21 mouse cellular contexts compared by ENCODE assay signal in the genomic region with DNA sequence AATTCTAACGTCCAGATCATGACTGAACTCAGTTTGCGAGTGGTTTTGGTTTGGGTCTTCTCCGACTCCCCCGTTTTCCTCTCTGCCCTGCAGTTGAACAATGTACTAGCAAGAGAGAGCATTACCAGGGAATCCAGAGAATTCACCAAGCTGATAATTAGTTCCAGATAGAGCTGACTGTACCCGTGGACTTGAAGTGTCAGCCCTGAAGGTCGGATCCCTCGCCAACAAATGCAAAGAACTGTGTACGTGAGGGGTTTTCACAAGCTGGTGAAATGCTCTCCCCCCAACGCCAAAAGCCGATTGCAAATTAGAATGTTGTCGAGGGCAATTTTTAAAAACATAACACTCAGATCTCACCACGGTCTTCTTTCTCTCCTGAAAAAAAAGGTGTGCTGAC. TPM values are rescaled to one million over a fixed set of nuclear protein-coding genes. Genes with fewer than 3 reads are reported as not detected.
DNase-seq lines count a peak whose midpoint lies in the region; ATAC-seq and TF ChIP-seq lines count a peak whose summit lies in the region.
"Had no signal": no experiment of that assay in that cellular context is flagged by ENCODE, and none has a peak within 500 bp of the region (broad histone marks: within the 10 kb centered on the region; RNA-seq: fewer than 3 reads in every experiment).

No protein-coding gene starts in this region.

- peak overlapping the region; percentile 88 for H3K27ac ChIP-seq in heart, embryonic 12.5 days (ENCODE audit: poor library complexity, severe bottlenecking)
- H3K27ac ChIP-seq in embryonic facial prominence, embryonic 11.5 days (replicated peaks; ENCODE audit: low read depth, low read length): no peak overlapping the region
- H3K27ac ChIP-seq in heart, postnatal 0 days (ENCODE audit: low read depth): peak overlapping the region; percentile 97
- no peak overlapping the region for H3K27ac ChIP-seq in stomach, postnatal 0 days (replicated peaks)
- no peak overlapping the region for H3K27ac ChIP-seq in liver, postnatal 0 days (ENCODE audit: low read depth)
- H3K27ac ChIP-seq: embryonic facial prominence, embryonic 15.5 days; gastrocnemius, adult 2 months; hindbrain, embryonic 15.5 days; kidney, postnatal 0 days; liver, embryonic 12.5 days had no signal

- no peak overlapping the region for H3K4me3 ChIP-seq in heart, embryonic 12.5 days
- no peak overlapping the region for H3K4me3 ChIP-seq in embryonic facial prominence, embryonic 11.5 days (ENCODE audit: low read depth, low read length)
- H3K4me3 ChIP-seq in heart, postnatal 0 days (ENCODE audit: low read depth, low read length): no peak overlapping the region
- H3K4me3 ChIP-seq in stomach, postnatal 0 days (ENCODE audit: low read depth, low read length): no peak overlapping the region
- no peak overlapping the region for H3K4me3 ChIP-seq in liver, postnatal 0 days (ENCODE audit: low read depth, low read length)
- H3K4me3 ChIP-seq: embryonic facial prominence, embryonic 15.5 days; forebrain, embryonic 10.5 days; gastrocnemius, adult 2 months; hindbrain, embryonic 15.5 days; liver, embryonic 12.5 days had no signal

- H3K4me1 ChIP-seq in heart, embryonic 12.5 days (replicated peaks): peaks cover 67% of the 10 kb centered on the region
- no peaks in the 10 kb centered on the region for H3K4me1 ChIP-seq in embryonic facial prominence, embryonic 11.5 days (ENCODE audit: control insufficient read depth, insufficient read depth, low read length)
- H3K4me1 ChIP-seq in heart, postnatal 0 days (ENCODE audit: control insufficient read depth, insufficient read depth): peaks cover 35% of the 10 kb centered on the region
- peaks cover 3% of the 10 kb centered on the region; the same call in 1 of the 2 replicates for H3K4me1 ChIP-seq in stomach, postnatal 0 days (replicated peaks; ENCODE audit: control insufficient read depth, insufficient read depth)
- peaks cover 6% of the 10 kb centered on the region; the same call in 1 of the 2 replicates for H3K4me1 ChIP-seq in liver, postnatal 0 days (ENCODE audit: insufficient read depth)

- H3K9ac ChIP-seq in heart, embryonic 12.5 days: peak overlapping the region; percentile 33; the same call in 1 of the 2 replicates
- H3K9ac ChIP-seq in embryonic facial prominence, embryonic 11.5 days (replicated peaks; ENCODE audit: low read length): no peak overlapping the region
- H3K9ac ChIP-seq in heart, postnatal 0 days (replicated peaks; ENCODE audit: low read depth, low read length): peak overlapping the region; percentile 24; the same call in 1 of the 2 replicates
- no peak overlapping the region for H3K9ac ChIP-seq in stomach, postnatal 0 days (ENCODE audit: low read length)
- H3K9ac ChIP-seq in liver, postnatal 0 days (replicated peaks): no peak overlapping the region
- H3K9ac ChIP-seq: embryonic facial prominence, embryonic 15.5 days; hindbrain, embryonic 15.5 days; liver, embryonic 12.5 days; lung, embryonic 14.5 days; stomach, embryonic 15.5 days had no signal

- DNase-seq in heart, postnatal 14 days: no peak
- peak; percentile 72 for DNase-seq in embryonic facial prominence, embryonic 11.5 days (ENCODE audit: low spot score)
- DNase-seq in heart, postnatal 0 days (ENCODE audit: low spot score): peak; percentile 39
- DNase-seq in stomach, postnatal 0 days (ENCODE audit: low spot score): peak; percentile 12
- no peak for DNase-seq in left cerebral cortex, postnatal 25 days (ENCODE audit: low spot score in 2 of 2)
- no peak for DNase-seq in liver, postnatal 0 days
- DNase-seq: cerebellum, adult 18-20 months; cerebellum, postnatal 25 days; gastrocnemius, adult 2 months; kidney, adult 18-20 months; layer of hippocampus, postnatal 36 days; lung, embryonic 14.5 days; lung, postnatal 36 days; right cerebral cortex, postnatal 25 days had no signal

- H3K4me2 ChIP-seq in heart, embryonic 12.5 days: peak overlapping the region; percentile 47
- H3K4me2 ChIP-seq in embryonic facial prominence, embryonic 11.5 days (ENCODE audit: low read depth, low read length): no peak overlapping the region
- peak overlapping the region; percentile 29 for H3K4me2 ChIP-seq in heart, postnatal 0 days (ENCODE audit: low read depth, low read length)
- no peak overlapping the region for H3K4me2 ChIP-seq in stomach, postnatal 0 days (replicated peaks; ENCODE audit: low read depth)
- no peak overlapping the region for H3K4me2 ChIP-seq in liver, postnatal 0 days (ENCODE audit: low read depth, low read length)
- H3K4me2 ChIP-seq: embryonic facial prominence, embryonic 15.5 days; hindbrain, embryonic 15.5 days; lung, embryonic 14.5 days had no signal

- intact Hi-C loops in heart, postnatal 14 days (cut with DNase I): loop anchor here (5.0 kb wide), 1 partner anchor 622 kb away; no protein-coding TSS in a partner anchor
- intact Hi-C loops in left cerebral cortex, postnatal 25 days (cut with DNase I): loop anchor here (5.0 kb wide), 1 partner anchor 383 kb away; no protein-coding TSS in a partner anchor

- TF ChIP-seq EP300 in heart, postnatal 0 days (IDR thresholded peaks at IDR 0.05; ENCODE audit: low read depth): no peak
- TF ChIP-seq EP300 in stomach, postnatal 0 days (optimal IDR thresholded peaks at IDR 0.05): no peak
- no peak for TF ChIP-seq EP300 in liver, postnatal 0 days (IDR thresholded peaks at IDR 0.05; ENCODE audit: low read depth)

- no peaks in the 10 kb centered on the region for H3K27me3 ChIP-seq in heart, embryonic 12.5 days (replicated peaks)
- no peaks in the 10 kb centered on the region for H3K27me3 ChIP-seq in embryonic facial prominence, embryonic 11.5 days (ENCODE audit: control insufficient read depth, insufficient read depth, low read length)
- H3K27me3 ChIP-seq in heart, postnatal 0 days (ENCODE audit: control insufficient read depth, insufficient read depth, low read length): no peaks in the 10 kb centered on the region
- H3K27me3 ChIP-seq in stomach, postnatal 0 days (ENCODE audit: control insufficient read depth, insufficient read depth, low read length): no peaks in the 10 kb centered on the region
- no peaks in the 10 kb centered on the region for H3K27me3 ChIP-seq in liver, postnatal 0 days (ENCODE audit: insufficient read depth, low read length)
- H3K27me3 ChIP-seq: embryonic facial prominence, embryonic 15.5 days; hindbrain, embryonic 15.5 days; liver, embryonic 12.5 days; stomach, embryonic 15.5 days had no signal

- H3K36me3 ChIP-seq in heart, embryonic 12.5 days: peaks cover 11% of the 10 kb centered on the region
- no peaks in the 10 kb centered on the region for H3K36me3 ChIP-seq in embryonic facial prominence, embryonic 11.5 days (replicated peaks; ENCODE audit: control insufficient read depth, insufficient read depth, low read depth, low read length)
- peaks cover 18% of the 10 kb centered on the region for H3K36me3 ChIP-seq in heart, postnatal 0 days (replicated peaks; ENCODE audit: control insufficient read depth, insufficient read depth, low read length)
- no peaks in the 10 kb centered on the region for H3K36me3 ChIP-seq in stomach, postnatal 0 days (ENCODE audit: control insufficient read depth, insufficient read depth, low read length)
- no peaks in the 10 kb centered on the region for H3K36me3 ChIP-seq in liver, postnatal 0 days (replicated peaks; ENCODE audit: insufficient read depth, low read length)
- H3K36me3 ChIP-seq: embryonic facial prominence, embryonic 15.5 days; forebrain, embryonic 10.5 days; hindbrain, embryonic 15.5 days; liver, embryonic 12.5 days; stomach, embryonic 15.5 days had no signal

- ATAC-seq in heart, embryonic 12.5 days (ENCODE audit: insufficient number of reproducible peaks, low FRiP score): no peak
- ATAC-seq in embryonic facial prominence, embryonic 11.5 days (replicated peaks; ENCODE audit: insufficient number of reproducible peaks, low FRiP score, low TSS enrichment, low read depth): no peak
- no peak for ATAC-seq in heart, postnatal 0 days (ENCODE audit: insufficient read depth, low read depth)
- no peak for ATAC-seq in stomach, postnatal 0 days (ENCODE audit: low FRiP score, low TSS enrichment)
- no peak for ATAC-seq in liver, postnatal 0 days
- ATAC-seq: liver, embryonic 12.5 days had no signal

- TF ChIP-seq CTCF in heart, postnatal 0 days (IDR thresholded peaks at IDR 0.05; ENCODE audit: low read depth): no peak
- TF ChIP-seq CTCF in stomach, postnatal 0 days (IDR thresholded peaks at IDR 0.05; ENCODE audit: low read depth): no peak
- TF ChIP-seq CTCF in liver, postnatal 0 days (IDR thresholded peaks at IDR 0.05; ENCODE audit: low read depth): no peak

- 34% methylated on average over 12 of the region's 12 CpGs for whole genome bisulfite sequencing in heart, embryonic 12.5 days
- WGBS in embryonic facial prominence, embryonic 11.5 days: 31% methylated on average over 12 of the region's 12 CpGs
- WGBS in heart, postnatal 0 days: 21% methylated on average over 12 of the region's 12 CpGs
- 75% methylated on average over 12 of the region's 12 CpGs for WGBS in stomach, postnatal 0 days
- 69% methylated on average over 12 of the region's 12 CpGs for WGBS in liver, postnatal 0 days (ENCODE audit: insufficient replicate concordance)

- H3K9me3 ChIP-seq in heart, embryonic 12.5 days (replicated peaks): no peaks in the 10 kb centered on the region
- H3K9me3 ChIP-seq in embryonic facial prominence, embryonic 11.5 days (replicated peaks; ENCODE audit: control insufficient read depth, low read length): no peaks in the 10 kb centered on the region
- no peaks in the 10 kb centered on the region for H3K9me3 ChIP-seq in heart, postnatal 0 days (replicated peaks; ENCODE audit: control insufficient read depth, low read length)
- no peaks in the 10 kb centered on the region for H3K9me3 ChIP-seq in stomach, postnatal 0 days (ENCODE audit: control insufficient read depth, low read length)
- H3K9me3 ChIP-seq in liver, postnatal 0 days (ENCODE audit: low read length): no peaks in the 10 kb centered on the region
- H3K9me3 ChIP-seq: embryonic facial prominence, embryonic 15.5 days; forebrain, embryonic 10.5 days; hindbrain, embryonic 15.5 days; liver, embryonic 12.5 days; stomach, embryonic 15.5 days had no signal

RNA-seq across cellular contexts. Expression of gene Msrb3, which starts 24.6 kb away (rescaled TPM):
- 24.1 and 25.9 TPM in 2 replicates for polyA plus RNA-seq in heart, embryonic 12.5 days (2016; fragmentation: Nextera tagmentation; extraction: Ambion mirVana)
- total RNA-seq in heart, postnatal 14 days (2021): 100 to 1,000 TPM; 104 TPM
- polyA plus RNA-seq in embryonic facial prominence, embryonic 11.5 days (2014; fragmentation: Nextera tagmentation; extraction: Ambion mirVana): 6.4 and 6.6 TPM in 2 replicates
- total RNA-seq in heart, postnatal 0 days (2014; rRNA removed; ENCODE audit: low replicate concordance): 122 and 134 TPM in 2 replicates
- polyA plus RNA-seq in heart, postnatal 0 days (2015; fragmentation: Nextera tagmentation; extraction: Ambion mirVana): 29.5 and 45.0 TPM in 2 replicates
- polyA plus RNA-seq in stomach, postnatal 0 days (2015; fragmentation: Nextera tagmentation; extraction: Ambion mirVana): 19.5 and 23.2 TPM in 2 replicates
- total RNA-seq in left cerebral cortex, postnatal 25 days (2021): 1 to 10 TPM; 5.7 to 6.0 TPM
- 2.5 and 2.7 TPM in 2 replicates for polyA plus RNA-seq in liver, postnatal 0 days (2015; fragmentation: Nextera tagmentation; extraction: Ambion mirVana)

Comparison
In these comparisons a context has a peak if more than half of its experiments do, and no peak if none do; other contexts are left out.
1. DNase-seq: peak in embryonic facial prominence, embryonic 11.5 days (single experiment), heart, postnatal 0 days (single experiment) and stomach, postnatal 0 days (single experiment); none in heart, postnatal 14 days (0 of 2), left cerebral cortex, postnatal 25 days (0 of 2) and liver, postnatal 0 days (single experiment).
2. H3K27ac ChIP-seq: peak in heart, embryonic 12.5 days (single experiment) and heart, postnatal 0 days (single experiment); none in embryonic facial prominence, embryonic 11.5 days (single experiment), stomach, postnatal 0 days (single experiment) and liver, postnatal 0 days (single experiment).
3. H3K4me2 ChIP-seq: peak in heart, embryonic 12.5 days (single experiment) and heart, postnatal 0 days (single experiment); none in embryonic facial prominence, embryonic 11.5 days (single experiment), stomach, postnatal 0 days (single experiment) and liver, postnatal 0 days (single experiment).
4. H3K9ac ChIP-seq: peak in heart, embryonic 12.5 days (single experiment) and heart, postnatal 0 days (single experiment); none in embryonic facial prominence, embryonic 11.5 days (single experiment), stomach, postnatal 0 days (single experiment) and liver, postnatal 0 days (single experiment).